Mouse (Mus musculus) kidney, adult 2 months (tissue): ENCODE results near the gene Gm5751. TPM values are rescaled to one million over a fixed set of nuclear protein-coding genes. Genes with fewer than 3 reads are reported as not detected.

Experiments used
- DNase-seq: peaks from one replicate; pipeline ENCODE4 v3.0.0; 2021
- H3K27ac ChIP-seq: fragments of 200-500 bp; 2 replicates; pipeline ENCODE4 v1.5.1; 2012; ENCODE audit warnings: low read depth, low read length, control low read depth, inconsistent platforms; ENCODE audit not compliant: insufficient read depth
- H3K27me3 ChIP-seq: fragments of 200-500 bp; replicated peaks from 2 replicates; pipeline ENCODE4 v1.6.1; 2012; ENCODE audit warnings: mild to moderate bottlenecking, moderate library complexity, low read length, inconsistent platforms; ENCODE audit not compliant: control insufficient read depth, insufficient read depth
- H3K36me3 ChIP-seq: fragments of 200-500 bp; 2 replicates; pipeline ENCODE4 v1.6.1; 2012; ENCODE audit warnings: mild to moderate bottlenecking, moderate library complexity, low read length, inconsistent platforms; ENCODE audit not compliant: control insufficient read depth, insufficient read depth
- H3K4me1 ChIP-seq: fragments of 200-500 bp; 2 replicates; pipeline ENCODE4 v1.6.1; 2011; ENCODE audit warnings: low read length; ENCODE audit not compliant: control insufficient read depth, insufficient read depth
- H3K4me3 ChIP-seq: fragments of 200-500 bp; 2 replicates; pipeline ENCODE4 v1.5.1; 2011; ENCODE audit warnings: mild to moderate bottlenecking, low read depth, low read length, control low read depth; ENCODE audit not compliant: insufficient read depth
- CTCF ChIP-seq: fragments of 200-500 bp; conservative IDR thresholded peaks from 2 replicates; pipeline ENCODE4 v1.5.1; 2011; ENCODE audit warnings: low read depth, mild to moderate bottlenecking, control low read depth, low read length, moderate library complexity, mixed read lengths; ENCODE audit not compliant: insufficient read depth, insufficient read length
- POLR2A ChIP-seq: fragments of 200-500 bp; IDR thresholded peaks from one replicate; pipeline ENCODE4 v1.6.1; 2011; ENCODE audit warnings: low read depth, low read length, control low read depth
- WGBS: fragments of 180-500 bp; shearing (Covaris S2); methylation state at CpG from one replicate; pipeline ENCODE4 v1.1.7; 2018; 5-methylcytosine and 5-hydroxymethylcytosine counted together
- polyA plus RNA-seq: library from polyadenylated mRNA; depleted of rRNA; stranded (reverse); fragments of >200 nt; gene quantifications from 2 replicates; pipeline ENCODE4 v1.2.3, GENCODE M21; 2012; rRNA removed

Gene Gm5751
- polyA plus RNA-seq, 1 experiment: not detected

DNA sequence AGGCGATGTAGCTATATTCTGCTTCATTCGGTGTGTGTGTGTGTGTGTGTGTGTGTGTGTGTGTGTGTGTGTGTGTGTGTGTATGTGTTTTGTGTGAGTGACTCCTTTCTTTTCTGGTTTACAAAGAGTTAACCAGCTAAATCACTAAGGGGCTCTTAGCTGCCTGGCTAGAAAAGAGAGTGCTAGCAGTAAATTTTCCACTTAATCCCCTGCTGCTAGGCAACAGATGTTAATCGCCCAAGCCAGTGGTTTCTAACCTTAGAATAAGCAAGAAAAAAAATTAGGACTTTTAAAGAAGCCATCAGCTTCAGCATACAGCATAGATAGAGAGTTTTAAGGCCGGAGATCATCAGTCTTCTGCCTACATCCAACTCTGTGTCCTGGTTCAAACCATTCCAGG lies 53.3 kb downstream of the Gm5751 start:
- Histone ChIP-seq H3K27ac (no peak overlapping the region), H3K4me3 (no peak overlapping the region), H3K4me1 (no peaks in the 10 kb centered on the region), H3K27me3 (no peaks in the 10 kb centered on the region), H3K36me3 (no peaks in the 10 kb centered on the region)
- TF ChIP-seq CTCF: no peak
- TF ChIP-seq POLR2A: no peak
- 15% methylated on average over 4 of the region's 4 CpGs for WGBS
- no peak for DNase-seq

Other genes with a start within 250 kb of the Gm5751 start
- not detected in 2 replicates for gene Ssxb8, start 183.4 kb upstream of the Gm5751 start, polyA plus RNA-seq
- gene Ssx9, start 125.8 kb upstream of the Gm5751 start, polyA plus RNA-seq: not detected in 2 replicates
- not detected in 2 replicates for gene Ssxb5, start 70.6 kb upstream of the Gm5751 start, polyA plus RNA-seq
- gene Gm6592, start 30.3 kb upstream of the Gm5751 start, polyA plus RNA-seq: not detected in 2 replicates
- gene B630019K06Rik, start 18.1 kb downstream of the Gm5751 start, polyA plus RNA-seq: 0.97 and 1.1 TPM in 2 replicates
- not detected in 2 replicates for gene Fthl17b, start 88.7 kb downstream of the Gm5751 start, polyA plus RNA-seq
- not detected in 2 replicates for gene Fthl17c, start 102.3 kb downstream of the Gm5751 start, polyA plus RNA-seq
- gene Fthl17d, start 112.5 kb downstream of the Gm5751 start, polyA plus RNA-seq: not detected in 2 replicates
- not detected in 2 replicates for gene Fthl17e, start 159.2 kb downstream of the Gm5751 start, polyA plus RNA-seq
- gene Fthl17f, start 188.8 kb downstream of the Gm5751 start, polyA plus RNA-seq: not detected in 2 replicates
- gene 4930402K13Rik, start 230.3 kb downstream of the Gm5751 start, polyA plus RNA-seq: not detected in 2 replicates